Mouse (Mus musculus) left cerebral cortex, postnatal 10 days (tissue): ENCODE measurements around the gene Tcam1. TPM values are rescaled to one million over a fixed set of nuclear protein-coding genes. Genes with fewer than 3 reads are reported as not detected.

Experiments used
- DNase-seq, 2 experiments: peaks; one replicate each; pipeline ENCODE4 v3.0.0; 2021 to 2022; ENCODE audit warnings: low spot score in 2 of 2, mixed read lengths in 1 of 2; ENCODE audit errors: extremely low spot score in 1 of 2
- intact Hi-C: fragments of 180-260 bp; cut with DNase I; formaldehyde crosslinking; loops from one replicate; pipeline ENCODE4 v1.15.1; 2025
- total RNA-seq, 2 experiments: library from RNA; stranded (reverse); gene quantifications; 2 replicates each; pipeline ENCODE4 v1.2.3; 2021

Tcam1 gene
- total RNA-seq, 2 experiments from 2014 or later = 0.21 to 0.22 TPM

- intact Hi-C loops = no loop called here
- peak in 1 of 2 experiments; percentile 63 for DNase-seq
These were observed 4.5 kb upstream of the Tcam1 start for GRCm38 (mm10) chr11:106271794-106272643.

- DNase-seq = peak; percentile 99 to 100
- intact Hi-C loops = no loop called here
These were observed 3.7 kb upstream of the Tcam1 start, which contains the start of gene Smarcd2 for GRCm38 (mm10) chr11:106272644-106273310. TSS of gene Smarcd2 (minus strand) at chr11:106272972.

GRCm38 (mm10) chr11:106273311-106273684 is 3.2 kb upstream of the Tcam1 start:
- DNase-seq = no peak
- intact Hi-C loops = no loop called here

- intact Hi-C loops = no loop called here
- DNase-seq = no peak
These were observed 2.7 kb upstream of the Tcam1 start for GRCm38 (mm10) chr11:106273811-106274210.

GRCm38 (mm10) chr11:106274374-106274773 is 2.1 kb upstream of the Tcam1 start:
- DNase-seq = no peak
- intact Hi-C loops = no loop called here

GRCm38 (mm10) chr11:106274971-106275411 is 1.5 kb upstream of the Tcam1 start:
- DNase-seq = peak in 1 of 2 experiments; percentile 74
- intact Hi-C loops = loop anchor here (5.0 kb wide), 1 partner anchor 47 kb away; no protein-coding TSS in a partner anchor

- intact Hi-C loops = no loop called here
- no peak for DNase-seq
These were observed 6.0 kb downstream of the Tcam1 start for GRCm38 (mm10) chr11:106282452-106282851.

- DNase-seq = no peak
- intact Hi-C loops = no loop called here
These were observed 6.9 kb downstream of the Tcam1 start for GRCm38 (mm10) chr11:106283371-106283770.

GRCm38 (mm10) chr11:106284126-106284525 is 7.7 kb downstream of the Tcam1 start:
- intact Hi-C loops = no loop called here
- DNase-seq = no peak

GRCm38 (mm10) chr11:106286206-106286605 is 9.7 kb downstream of the Tcam1 start:
- DNase-seq = no peak
- intact Hi-C loops = no loop called here

GRCm38 (mm10) chr11:106286987-106287386 is 10.5 kb downstream of the Tcam1 start:
- DNase-seq = no peak
- intact Hi-C loops = no loop called here

- peak in 1 of 2 experiments; percentile 80 for DNase-seq
- intact Hi-C loops = no loop called here
These were observed 12.9 kb downstream of the Tcam1 start for GRCm38 (mm10) chr11:106289369-106289768.

- DNase-seq = no peak
- intact Hi-C loops = no loop called here
These were observed 13.9 kb downstream of the Tcam1 start for GRCm38 (mm10) chr11:106290376-106290775.

GRCm38 (mm10) chr11:106291861-106292260 is 15.4 kb downstream of the Tcam1 start:
- DNase-seq = no peak

GRCm38 (mm10) chr11:106301765-106302164 is 25.3 kb downstream of the Tcam1 start, which contains the start of gene Gh:
TSS of gene Gh (minus strand) at chr11:106301865.
- no peak for DNase-seq
- intact Hi-C loops = loop anchor here (10.0 kb wide), 1 partner anchor 323 kb away; no protein-coding TSS in a partner anchor

More at GRCm38 (mm10) chr11:106291861-106292260, 15.4 kb downstream of the Tcam1 start:
- intact Hi-C loops = no loop called here

- DNase-seq = no peak
- intact Hi-C loops = loop anchor here (10.0 kb wide), 1 partner anchor 322 kb away; no protein-coding TSS in a partner anchor
These were observed 26.2 kb downstream of the Tcam1 start for GRCm38 (mm10) chr11:106302634-106303033.

- no peak for DNase-seq
- intact Hi-C loops = loop anchor here (10.0 kb wide), 1 partner anchor 319 kb away; no protein-coding TSS in a partner anchor
These were observed 29.0 kb downstream of the Tcam1 start for GRCm38 (mm10) chr11:106305348-106306064.

- intact Hi-C loops = loop anchor here (10.0 kb wide), 1 partner anchor 319 kb away; no protein-coding TSS in a partner anchor
- DNase-seq = no peak
These were observed 29.6 kb downstream of the Tcam1 start for GRCm38 (mm10) chr11:106306065-106306385.

GRCm38 (mm10) chr11:106306758-106307157 is 30.3 kb downstream of the Tcam1 start:
- DNase-seq = no peak
- intact Hi-C loops = loop anchor here (10.0 kb wide), 1 partner anchor 318 kb away; no protein-coding TSS in a partner anchor
